Mouse (Mus musculus): ENCODE measurements around the gene Zp1. TPM values are rescaled to one million over a fixed set of nuclear protein-coding genes. Genes with fewer than 3 reads are reported as not detected.

Gene Zp1
- polyA plus RNA-seq, 1 experiment from 2014 or later = not detected

GRCm38 (mm10) chr19:10943955-10944354 is 23.5 kb upstream of the Zp1 start:
- 85% methylated on average over 3 of the region's 3 CpGs for WGBS
- no peak for ATAC-seq (ENCODE audit: borderline replicate concordance, extremely low read depth, low FRiP score, low TSS enrichment)
- Histone ChIP-seq H3K27ac (no peak overlapping the region), H3K4me2 (no peak overlapping the region), H3K27me3 (no peaks in the 10 kb centered on the region), H3K4me3 (no peak overlapping the region), H3K9me3 (no peaks in the 10 kb centered on the region), H3K9ac (no peak overlapping the region), H3K36me3 (peaks cover 26% of the 10 kb centered on the region), H3K4me1 (peaks cover 33% of the 10 kb centered on the region)

GRCm38 (mm10) chr19:10940801-10941457 is 20.5 kb upstream of the Zp1 start:
- no peak overlapping the region for H3K27ac ChIP-seq
- ATAC-seq (ENCODE audit: borderline replicate concordance, extremely low read depth, low FRiP score, low TSS enrichment) = peak; percentile 37
- peak overlapping the region; percentile 36 for H3K4me3 ChIP-seq
- H3K4me2 ChIP-seq = peak overlapping the region; percentile 80
- H3K9ac ChIP-seq = peak overlapping the region; percentile 35
- 4% methylated on average over 40 of the region's 40 CpGs for WGBS
- H3K36me3 ChIP-seq = peaks cover 26% of the 10 kb centered on the region
- H3K9me3 ChIP-seq = no peaks in the 10 kb centered on the region
- no peaks in the 10 kb centered on the region for H3K27me3 ChIP-seq
- peaks cover 12% of the 10 kb centered on the region for H3K4me1 ChIP-seq

DNA sequence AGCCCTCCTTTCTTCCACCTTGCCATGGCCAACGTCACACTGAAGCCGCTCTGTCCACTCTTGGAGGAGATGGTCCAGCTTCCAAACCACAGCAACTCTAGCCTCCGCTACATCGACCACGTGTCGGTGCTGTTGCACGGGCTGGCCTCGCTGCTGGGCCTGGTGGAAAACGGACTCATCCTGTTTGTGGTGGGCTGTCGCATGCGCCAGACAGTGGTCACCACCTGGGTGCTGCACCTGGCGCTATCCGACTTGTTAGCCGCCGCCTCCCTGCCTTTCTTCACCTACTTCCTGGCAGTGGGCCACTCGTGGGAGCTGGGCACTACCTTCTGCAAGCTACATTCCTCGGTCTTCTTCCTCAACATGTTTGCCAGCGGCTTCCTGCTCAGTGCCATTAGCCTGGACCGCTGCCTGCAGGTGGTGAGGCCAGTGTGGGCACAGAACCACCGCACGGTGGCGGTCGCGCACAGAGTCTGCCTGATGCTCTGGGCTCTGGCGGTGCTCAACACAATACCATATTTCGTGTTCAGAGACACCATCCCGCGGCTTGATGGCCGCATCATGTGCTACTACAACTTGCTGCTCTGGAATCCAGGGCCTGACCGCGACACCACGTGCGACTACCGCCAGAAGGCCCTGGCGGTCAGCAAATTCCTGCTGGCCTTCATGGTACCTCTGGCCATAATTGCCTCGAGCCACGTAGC is 19.8 kb upstream of the Zp1 start:
- Histone ChIP-seq H3K36me3 (peaks cover 26% of the 10 kb centered on the region), H3K4me1 (peaks cover 12% of the 10 kb centered on the region), H3K4me2 (peak overlapping the region; percentile 80), H3K9ac (peak overlapping the region; percentile 35), H3K27ac (no peak overlapping the region), H3K9me3 (no peaks in the 10 kb centered on the region), H3K27me3 (no peaks in the 10 kb centered on the region), H3K4me3 (peak overlapping the region; percentile 36)
- ATAC-seq (ENCODE audit: borderline replicate concordance, extremely low read depth, low FRiP score, low TSS enrichment) = peak; percentile 82
- WGBS = 15% methylated on average over 37 of the region's 37 CpGs

DNA sequence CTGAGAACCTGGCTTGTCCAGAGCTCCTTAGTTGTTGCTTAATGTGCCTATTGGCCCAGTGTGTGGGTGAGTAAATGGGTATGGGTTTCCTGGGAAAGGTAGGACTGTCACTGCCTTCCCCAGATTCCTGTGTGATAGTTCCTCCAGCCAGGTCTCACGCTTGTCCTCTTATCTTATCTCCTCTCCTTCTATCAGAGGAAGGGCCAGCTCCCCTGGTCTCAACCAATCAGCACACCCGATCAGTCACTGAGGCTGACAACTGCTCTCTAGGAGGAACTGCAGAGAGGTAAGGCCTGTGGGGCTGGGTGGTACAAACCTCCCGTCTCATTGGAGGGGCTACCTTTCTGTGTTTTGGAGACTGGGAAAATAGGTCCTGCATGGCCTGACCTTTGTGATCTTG is 18.3 kb upstream of the Zp1 start:
- WGBS = 21% methylated on average over 3 of the region's 3 CpGs
- H3K9me3 ChIP-seq = no peaks in the 10 kb centered on the region
- H3K9ac ChIP-seq = no peak overlapping the region
- no peak overlapping the region for H3K4me3 ChIP-seq
- no peaks in the 10 kb centered on the region for H3K27me3 ChIP-seq
- peaks cover 15% of the 10 kb centered on the region for H3K36me3 ChIP-seq
- ATAC-seq (ENCODE audit: borderline replicate concordance, extremely low read depth, low FRiP score, low TSS enrichment) = no peak
- H3K4me2 ChIP-seq = no peak overlapping the region
- H3K4me1 ChIP-seq = peaks cover 12% of the 10 kb centered on the region
- H3K27ac ChIP-seq = no peak overlapping the region

DNA sequence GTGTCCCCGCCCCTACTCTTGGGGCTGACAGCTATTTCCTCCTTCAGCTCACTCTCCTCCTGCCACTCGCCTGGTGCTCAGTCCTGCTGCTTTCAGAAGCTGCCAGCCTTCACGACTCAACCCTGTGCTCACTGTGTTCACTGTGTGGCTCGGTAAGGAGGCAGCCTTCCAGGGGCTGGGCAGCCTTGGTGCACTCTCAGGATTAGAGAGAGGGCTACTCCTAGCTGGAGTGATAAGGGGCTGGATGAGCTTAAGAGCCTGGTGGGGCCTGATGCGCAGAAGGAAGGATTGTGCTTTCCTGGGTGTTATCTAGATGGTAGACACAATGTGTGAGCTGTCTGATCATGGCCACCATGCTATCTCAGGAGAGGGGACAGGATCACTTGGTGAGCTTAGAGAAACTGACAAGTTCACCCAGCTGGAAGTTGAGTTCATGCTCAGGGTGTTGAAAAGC is 16.7 kb upstream of the Zp1 start, which contains the start of gene Ptgdr2:
Gene Ptgdr2 (plus strand): TSS at position 51 of the 454 bp plus-strand sequence.
- Histone ChIP-seq H3K27ac (no peak within 1 kb of the TSS), H3K9me3 (no peaks in the 10 kb centered on the region), H3K4me3 (no peak within 1 kb of the TSS), H3K27me3 (no peaks in the 10 kb centered on the region), H3K36me3 (no peaks in the 10 kb centered on the region), H3K4me2 (no peak within 1 kb of the TSS), H3K4me1 (peaks cover 12% of the 10 kb centered on the region), H3K9ac (no peak within 1 kb of the TSS)
- ATAC-seq (ENCODE audit: borderline replicate concordance, extremely low read depth, low FRiP score, low TSS enrichment) = no peak
- WGBS = 30% methylated on average over 5 of the region's 5 CpGs

- no peak for ATAC-seq (ENCODE audit: borderline replicate concordance, extremely low read depth, low FRiP score, low TSS enrichment)
- WGBS = 83% methylated on average over 5 of the region's 5 CpGs
- H3K9ac ChIP-seq = no peak overlapping the region
- peaks cover 10% of the 10 kb centered on the region for H3K4me1 ChIP-seq
- no peaks in the 10 kb centered on the region for H3K27me3 ChIP-seq
- H3K27ac ChIP-seq = no peak overlapping the region
- H3K9me3 ChIP-seq = no peaks in the 10 kb centered on the region
- H3K36me3 ChIP-seq = no peaks in the 10 kb centered on the region
- no peak overlapping the region for H3K4me2 ChIP-seq
- H3K4me3 ChIP-seq = no peak overlapping the region
Measured at GRCm38 (mm10) chr19:10936077-10936476, 15.6 kb upstream of the Zp1 start.

GRCm38 (mm10) chr19:10935029-10935428 is 14.6 kb upstream of the Zp1 start:
- WGBS = 41% methylated on average over 5 of the region's 5 CpGs
- no peak overlapping the region for H3K9ac ChIP-seq
- H3K4me1 ChIP-seq = no peaks in the 10 kb centered on the region
- no peak for ATAC-seq (ENCODE audit: borderline replicate concordance, extremely low read depth, low FRiP score, low TSS enrichment)
- H3K36me3 ChIP-seq = no peaks in the 10 kb centered on the region
- H3K27ac ChIP-seq = no peak overlapping the region
- H3K4me3 ChIP-seq = no peak overlapping the region
- no peak overlapping the region for H3K4me2 ChIP-seq
- no peaks in the 10 kb centered on the region for H3K9me3 ChIP-seq
- no peaks in the 10 kb centered on the region for H3K27me3 ChIP-seq

DNA sequence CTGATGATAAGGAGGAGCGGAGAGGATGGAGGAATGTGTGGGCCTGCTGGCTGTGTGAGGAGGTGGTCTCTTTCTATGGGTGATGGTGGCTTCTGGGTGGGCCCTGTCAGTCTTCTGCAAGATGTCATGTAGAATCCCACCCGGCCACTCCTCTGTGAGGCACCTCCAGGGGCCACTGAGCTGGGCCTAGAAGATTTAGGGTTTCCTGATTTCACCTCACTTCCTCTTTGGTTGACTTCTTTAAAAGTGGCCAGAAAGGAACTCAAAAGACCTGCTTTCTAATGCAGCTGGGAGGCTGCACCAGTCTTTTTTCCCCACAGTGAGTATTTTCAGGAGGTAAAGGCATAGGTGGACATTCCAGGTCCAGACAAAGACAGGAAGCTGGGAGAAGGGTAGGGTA is 10.2 kb upstream of the Zp1 start:
- H3K27me3 ChIP-seq = no peaks in the 10 kb centered on the region
- no peak for ATAC-seq (ENCODE audit: borderline replicate concordance, extremely low read depth, low FRiP score, low TSS enrichment)
- WGBS = 83% methylated on average over 2 of the region's 2 CpGs
- H3K27ac ChIP-seq = no peak overlapping the region
- no peaks in the 10 kb centered on the region for H3K9me3 ChIP-seq
- H3K4me1 ChIP-seq = no peaks in the 10 kb centered on the region
- H3K36me3 ChIP-seq = no peaks in the 10 kb centered on the region
- no peak overlapping the region for H3K4me2 ChIP-seq
- H3K4me3 ChIP-seq = no peak overlapping the region
- no peak overlapping the region for H3K9ac ChIP-seq

DNA sequence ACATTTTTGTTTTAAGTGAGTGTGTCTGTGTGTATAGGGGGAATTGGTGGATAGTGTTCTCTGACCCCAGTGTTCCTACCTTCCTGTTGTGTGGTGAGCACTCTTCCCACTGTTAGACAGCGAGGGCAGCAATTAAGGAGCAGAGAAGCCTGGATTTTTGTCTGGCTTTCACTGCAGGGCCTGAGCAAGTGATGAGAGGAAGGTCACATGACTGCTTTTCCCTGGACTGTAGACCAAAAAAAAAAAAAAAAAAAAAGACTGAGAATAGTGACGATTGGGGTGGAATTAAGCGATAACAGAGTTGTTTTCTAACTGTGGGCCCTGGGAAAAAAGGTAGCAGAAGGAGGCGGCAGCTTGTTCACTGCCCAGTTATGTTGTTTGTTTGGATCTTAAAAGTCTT is 6.2 kb upstream of the Zp1 start:
- Histone ChIP-seq H3K36me3 (no peaks in the 10 kb centered on the region), H3K4me1 (no peaks in the 10 kb centered on the region), H3K4me3 (no peak overlapping the region), H3K9ac (no peak overlapping the region), H3K27me3 (no peaks in the 10 kb centered on the region), H3K27ac (no peak overlapping the region), H3K4me2 (no peak overlapping the region), H3K9me3 (no peaks in the 10 kb centered on the region)
- WGBS = 56% methylated on average over 4 of the region's 4 CpGs
- no peak for ATAC-seq (ENCODE audit: borderline replicate concordance, extremely low read depth, low FRiP score, low TSS enrichment)

DNA sequence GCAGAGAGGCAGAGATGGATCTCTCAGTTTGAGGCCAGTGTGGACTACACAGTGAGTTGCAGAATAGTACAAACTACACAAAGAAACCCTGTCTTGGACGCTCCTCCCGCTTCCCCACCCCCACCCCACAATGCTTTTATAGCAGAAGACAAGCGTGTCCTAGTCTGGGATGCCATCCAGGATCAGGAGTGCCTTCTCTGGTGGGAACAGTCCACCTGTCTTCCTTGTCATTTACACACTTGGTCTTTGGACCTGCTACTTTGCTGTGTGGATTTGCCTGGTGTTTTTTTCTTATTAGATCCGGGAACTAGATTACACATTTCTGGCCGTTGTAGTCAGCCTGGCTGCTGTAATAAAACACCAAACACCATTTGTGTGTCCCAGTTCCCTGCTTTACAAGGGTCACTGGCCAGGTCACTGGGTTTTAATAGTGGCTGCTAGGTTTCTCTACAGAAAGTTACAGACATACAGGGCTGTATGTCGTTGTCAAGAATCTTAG is 5.7 kb upstream of the Zp1 start:
- no peak for ATAC-seq (ENCODE audit: borderline replicate concordance, extremely low read depth, low FRiP score, low TSS enrichment)
- Histone ChIP-seq H3K27me3 (no peaks in the 10 kb centered on the region), H3K27ac (no peak overlapping the region), H3K9me3 (no peaks in the 10 kb centered on the region), H3K4me2 (no peak overlapping the region), H3K9ac (no peak overlapping the region), H3K4me3 (no peak overlapping the region), H3K36me3 (no peaks in the 10 kb centered on the region), H3K4me1 (no peaks in the 10 kb centered on the region)
- 56% methylated on average over 6 of the region's 6 CpGs for WGBS

GRCm38 (mm10) chr19:10924220-10924619 is 3.8 kb upstream of the Zp1 start:
- WGBS = 40% methylated on average over 4 of the region's 4 CpGs
- H3K9ac ChIP-seq = no peak overlapping the region
- ATAC-seq (ENCODE audit: borderline replicate concordance, extremely low read depth, low FRiP score, low TSS enrichment) = no peak
- H3K27me3 ChIP-seq = no peaks in the 10 kb centered on the region
- no peaks in the 10 kb centered on the region for H3K9me3 ChIP-seq
- H3K4me2 ChIP-seq = no peak overlapping the region
- H3K27ac ChIP-seq = no peak overlapping the region
- H3K36me3 ChIP-seq = no peaks in the 10 kb centered on the region
- no peak overlapping the region for H3K4me3 ChIP-seq
- H3K4me1 ChIP-seq = no peaks in the 10 kb centered on the region

- no peak for ATAC-seq (ENCODE audit: borderline replicate concordance, extremely low read depth, low FRiP score, low TSS enrichment)
- Histone ChIP-seq H3K4me1 (no peaks in the 10 kb centered on the region), H3K27me3 (no peaks in the 10 kb centered on the region), H3K27ac (no peak overlapping the region), H3K4me2 (no peak overlapping the region), H3K4me3 (no peak overlapping the region), H3K36me3 (no peaks in the 10 kb centered on the region), H3K9ac (no peak overlapping the region), H3K9me3 (no peaks in the 10 kb centered on the region)
- 72% methylated on average over 3 of the region's 3 CpGs for WGBS
Measured at GRCm38 (mm10) chr19:10921058-10921457, 626 bp upstream of the Zp1 start.
